Mouse (Mus musculus): ENCODE measurements around the gene Irs2.

Irs2 gene

DNA sequence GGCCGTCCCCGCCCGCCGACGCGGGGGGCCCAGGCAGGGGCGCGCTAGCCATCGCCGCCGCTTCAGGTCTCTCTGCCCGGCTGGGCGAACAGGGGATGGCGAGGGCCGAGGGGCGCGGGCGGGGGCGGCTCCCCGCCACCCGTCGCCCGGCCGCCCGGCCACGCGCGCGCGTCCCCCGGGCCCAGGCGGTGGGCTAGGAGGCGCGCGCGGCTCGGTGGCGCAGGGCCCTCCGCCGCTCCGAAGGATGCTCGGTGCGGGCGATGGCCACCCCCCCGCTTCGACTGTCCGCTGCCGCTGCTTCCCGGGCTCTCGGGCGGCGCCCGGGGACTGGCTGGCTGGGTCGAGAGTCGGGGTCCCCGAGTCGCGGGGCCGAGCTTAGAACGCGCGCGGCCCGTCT, at the start of gene Irs2:
Gene Irs2 (minus strand): TSS at position 80 of the 397 bp plus-strand sequence.
- no peak for DNase-seq (ENCODE audit: low spot score)

DNA sequence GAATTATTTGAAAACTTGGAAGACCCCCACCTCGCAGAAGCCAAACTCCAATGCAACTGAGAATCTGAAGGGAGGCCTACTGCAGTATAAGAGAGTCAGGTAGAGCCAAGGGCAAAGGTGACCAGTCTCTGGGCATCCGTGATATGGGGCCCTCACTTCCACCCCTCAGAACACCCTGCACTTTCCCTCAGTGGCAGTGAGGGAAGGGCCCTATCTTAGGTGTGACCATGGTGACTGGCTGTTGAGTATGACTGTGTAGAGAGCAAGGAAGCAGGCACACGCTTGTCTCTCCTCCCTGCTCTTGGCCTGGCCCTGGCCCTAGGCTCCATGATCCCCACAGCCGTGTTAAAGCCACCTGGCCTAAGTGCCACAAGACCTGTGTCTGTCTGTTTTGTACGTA, 48.4 kb upstream of the Irs2 start:
- DNase-seq (ENCODE audit: low spot score), result no peak

DNA sequence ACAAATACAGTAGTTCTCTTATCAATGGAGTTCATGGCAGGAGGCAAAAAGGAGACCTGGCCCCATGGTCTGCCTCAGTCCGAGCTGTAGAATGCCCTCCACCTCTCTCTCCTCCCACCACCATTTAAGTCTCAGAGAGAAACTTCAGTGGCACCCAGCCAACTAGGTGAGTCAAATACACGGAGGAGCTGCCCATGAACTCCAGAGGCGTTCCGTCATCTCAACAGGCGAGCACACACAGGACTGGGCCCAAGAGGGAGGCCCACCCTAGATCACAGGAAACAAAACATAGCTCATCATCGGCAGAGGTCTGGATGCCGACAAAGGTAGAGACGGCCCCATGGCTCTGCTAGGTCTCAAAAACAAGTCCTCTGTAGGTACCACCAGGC, 47.9 kb upstream of the Irs2 start:
- DNase-seq (ENCODE audit: low spot score), result no peak

DNA sequence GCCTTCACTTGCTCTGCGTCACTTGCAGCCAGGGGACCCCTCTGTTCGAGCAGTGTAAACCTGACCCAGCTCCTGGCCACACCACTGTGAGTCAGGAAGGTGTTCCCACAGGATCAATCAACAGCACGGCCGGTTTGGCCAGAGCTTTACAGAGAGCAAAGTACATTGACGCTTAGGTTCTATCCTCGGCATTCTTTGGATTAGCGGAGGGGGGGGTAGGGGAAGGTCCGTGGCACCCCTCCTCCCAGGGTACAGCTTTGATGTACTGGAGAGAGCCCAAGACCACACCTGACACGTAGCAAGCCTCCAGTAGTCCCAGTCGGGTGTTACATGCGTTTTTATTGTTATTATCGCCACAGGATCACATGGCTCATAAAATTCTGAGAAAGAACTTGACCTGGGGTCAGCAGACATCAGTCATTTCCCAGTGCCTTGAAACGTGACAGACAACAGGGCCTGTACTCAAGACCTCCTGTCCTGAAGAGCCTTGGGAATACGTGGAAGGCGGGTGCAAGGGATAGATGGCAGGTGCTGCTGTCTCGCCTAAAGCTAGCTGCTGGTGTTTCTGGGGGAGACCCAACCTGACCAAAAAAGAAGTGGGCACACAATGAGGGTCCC, 47.4 kb upstream of the Irs2 start:
- no peak for DNase-seq (ENCODE audit: low spot score)

DNA sequence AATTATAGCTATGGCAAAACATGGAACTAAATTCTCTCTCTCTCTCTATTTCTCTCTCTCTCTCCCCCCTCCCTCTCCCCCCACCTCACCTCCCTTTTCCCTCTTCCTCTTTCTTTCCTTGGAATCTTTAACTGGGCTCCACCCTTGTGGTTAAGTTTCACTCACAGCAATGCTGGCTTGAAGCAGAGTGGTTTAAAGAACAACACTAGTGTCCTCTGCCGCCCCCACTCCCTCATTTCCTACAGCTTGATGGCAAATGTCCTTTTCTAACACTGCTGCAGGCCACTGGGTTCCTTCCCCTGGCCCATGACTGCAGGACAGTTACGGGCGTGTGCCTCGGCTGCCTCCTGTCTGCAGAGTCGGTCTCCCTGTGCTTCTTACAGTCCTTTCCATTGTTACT, 41.6 kb upstream of the Irs2 start:
- DNase-seq (ENCODE audit: low spot score), result no peak

DNA sequence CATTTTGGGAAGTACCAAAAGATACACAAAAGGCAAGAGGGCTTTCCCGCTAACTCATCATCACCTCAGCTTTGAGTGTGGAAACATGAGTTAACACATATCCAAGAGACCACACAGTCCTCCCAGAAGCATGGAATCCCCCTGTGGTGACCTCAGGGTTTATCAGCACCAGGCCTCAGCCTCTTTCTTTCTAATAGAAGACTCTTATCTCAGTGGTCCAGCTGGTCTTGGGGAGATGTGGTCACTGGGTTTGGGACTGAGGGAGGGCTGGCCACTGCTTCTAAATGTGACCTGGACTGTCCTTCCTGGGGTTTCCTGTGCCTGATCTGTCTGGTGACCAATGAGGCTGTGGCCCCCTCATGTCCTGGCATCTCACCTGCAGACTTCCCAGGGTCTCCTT, 39.6 kb upstream of the Irs2 start:
- DNase-seq (ENCODE audit: low spot score), result no peak

DNA sequence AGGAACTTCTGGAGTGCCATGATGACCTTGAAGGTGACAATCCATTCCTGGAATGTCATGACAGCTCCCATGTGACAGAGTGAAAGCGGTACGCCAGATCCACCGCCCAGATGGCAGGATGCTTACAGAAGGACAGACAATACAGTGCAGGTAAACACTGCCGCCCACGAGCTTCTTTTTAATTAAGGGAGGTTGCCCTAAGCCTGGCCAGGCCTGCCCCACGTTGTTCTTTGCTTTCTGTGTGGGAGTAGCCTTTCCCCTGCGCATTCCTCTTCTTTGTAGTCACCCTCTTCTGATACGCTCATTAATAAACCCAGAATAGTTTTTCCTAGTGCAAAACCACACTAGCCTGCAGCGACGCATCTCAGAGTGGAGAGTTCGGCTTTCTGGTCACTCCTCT, 36.4 kb upstream of the Irs2 start:
- DNase-seq (ENCODE audit: low spot score), result no peak

DNA sequence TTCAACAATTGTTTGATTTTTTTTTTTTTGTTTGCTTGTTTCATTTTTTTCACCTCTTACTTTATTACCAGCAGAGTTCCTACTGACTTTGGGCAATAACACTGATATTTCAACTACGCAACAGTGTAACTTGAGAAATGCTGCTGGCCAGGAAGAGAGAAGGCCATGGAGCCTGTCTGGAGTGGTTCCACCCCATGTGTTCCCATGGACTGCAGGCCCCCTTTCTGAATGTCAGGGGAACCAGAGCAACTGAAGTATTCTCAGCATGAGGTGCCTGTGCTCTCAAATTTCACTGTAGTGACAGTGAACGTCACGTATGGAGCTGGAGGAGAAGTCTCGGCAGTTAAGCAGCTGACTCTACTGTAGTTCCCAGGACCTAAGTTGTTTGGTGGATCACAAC, 35.3 kb upstream of the Irs2 start:
- DNase-seq (ENCODE audit: low spot score), result no peak

DNA sequence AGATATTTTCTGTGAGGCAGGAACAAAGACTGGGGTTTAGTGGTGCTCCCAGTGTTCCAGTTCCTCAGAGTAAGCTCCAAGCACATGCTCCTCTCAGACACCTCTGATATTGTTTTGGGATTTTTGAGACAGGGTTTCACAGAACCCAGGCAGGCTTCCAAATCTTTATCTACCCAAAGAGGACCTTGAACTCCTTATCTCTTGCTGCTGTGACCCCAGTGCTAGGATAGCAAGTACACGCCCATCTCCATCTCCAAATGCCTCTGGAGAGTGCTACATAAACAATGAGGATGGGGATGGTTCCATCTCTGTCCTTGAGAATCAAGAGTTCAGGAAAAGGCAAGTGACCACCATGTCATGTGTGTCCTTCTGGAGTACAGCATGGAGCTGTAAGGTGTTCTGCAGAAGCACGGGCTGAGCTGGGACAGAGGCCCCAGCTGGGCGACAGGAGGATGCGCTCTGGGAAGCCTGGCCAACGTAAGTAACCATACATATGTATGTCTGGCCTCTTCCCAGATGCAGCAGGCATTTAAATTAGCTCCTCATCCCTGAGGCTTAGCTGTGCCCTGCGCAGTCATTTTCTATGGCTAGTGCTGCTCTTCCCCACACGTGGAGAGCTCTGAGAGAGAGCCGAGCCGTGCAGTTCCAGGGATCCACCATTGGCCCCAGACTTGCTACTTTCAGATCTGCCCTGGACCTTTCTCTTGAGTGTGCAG, 34.8 kb upstream of the Irs2 start:
- DNase-seq (ENCODE audit: low spot score), result no peak

DNA sequence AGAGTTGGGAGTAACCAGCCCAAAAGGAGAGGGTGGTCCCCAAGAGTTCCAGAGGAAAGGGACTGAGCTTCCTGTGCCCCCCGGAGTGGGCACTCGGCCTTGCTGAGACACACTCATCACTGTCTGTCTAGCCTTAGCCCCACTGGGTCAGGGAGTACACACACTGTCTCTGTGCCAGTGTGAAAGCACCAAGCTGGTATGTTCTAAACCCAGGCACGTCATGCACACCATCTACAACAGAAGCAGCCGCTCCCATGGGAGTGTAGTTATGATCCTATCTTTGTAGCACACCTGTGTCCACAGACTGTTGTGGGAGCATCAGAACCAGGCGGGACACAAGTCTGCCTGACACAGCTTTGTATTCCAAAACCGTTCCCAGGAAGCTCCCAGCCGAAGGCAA, 31.8 kb upstream of the Irs2 start:
- DNase-seq (ENCODE audit: low spot score), result no peak

DNA sequence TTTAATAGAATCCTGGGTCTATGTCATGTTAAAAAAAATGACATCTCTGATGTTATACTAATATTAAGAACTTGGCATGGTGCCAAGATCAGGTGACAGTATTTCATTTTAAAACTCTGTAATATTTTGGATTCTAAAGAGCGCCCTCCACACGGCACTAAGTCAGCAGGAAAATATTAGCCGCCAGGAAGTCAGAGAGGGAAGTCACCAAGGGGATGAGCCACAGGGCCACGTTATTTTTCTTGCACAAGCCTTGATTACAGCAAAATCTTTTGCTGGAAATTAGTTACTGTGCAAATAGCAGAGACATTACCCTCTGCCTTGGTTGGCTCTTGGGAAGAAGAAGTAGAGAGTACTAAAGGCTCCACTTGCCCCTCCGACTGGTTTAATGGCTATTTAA, 30.5 kb upstream of the Irs2 start:
- no peak for DNase-seq (ENCODE audit: low spot score)

DNA sequence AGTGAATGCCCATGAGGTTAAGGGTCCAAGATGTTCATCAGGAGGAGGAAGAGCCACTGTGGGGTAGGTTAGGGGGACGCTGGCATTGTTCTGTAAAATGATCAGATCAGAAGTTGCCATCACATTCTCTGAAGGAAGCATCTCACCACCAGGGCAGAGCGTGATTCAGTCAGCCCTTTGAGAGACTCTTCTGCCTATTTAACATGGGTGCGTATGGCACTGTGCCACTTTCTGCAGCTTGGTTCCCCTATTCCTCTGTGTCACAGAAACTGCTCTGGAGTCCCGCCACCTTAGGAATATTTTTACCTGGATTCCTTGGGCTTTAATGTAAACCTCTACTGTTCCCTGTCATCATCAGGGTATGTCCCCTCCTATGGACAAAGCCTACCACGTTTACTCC, 30.1 kb upstream of the Irs2 start:
- no peak for DNase-seq (ENCODE audit: low spot score)

DNA sequence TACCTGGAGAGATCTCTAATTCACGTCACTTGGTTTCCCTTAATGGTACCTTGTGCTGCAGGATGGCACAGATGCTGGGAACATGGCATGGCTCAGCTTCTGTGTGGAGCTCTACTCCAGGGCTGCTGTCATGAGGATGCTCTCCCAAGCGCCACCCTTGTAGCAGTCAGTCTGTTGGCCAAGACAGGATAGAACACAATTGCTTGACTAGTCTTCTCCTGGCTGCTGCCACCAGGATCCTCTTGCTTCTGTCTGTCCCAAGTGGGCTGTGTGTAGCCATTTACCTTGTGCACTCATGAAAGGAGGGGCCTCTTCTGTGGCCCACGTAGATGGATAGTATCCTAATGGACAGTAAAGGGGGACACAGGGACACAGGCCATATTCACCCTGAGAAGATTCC, 28.5 kb upstream of the Irs2 start:
- DNase-seq (ENCODE audit: low spot score), result no peak

DNA sequence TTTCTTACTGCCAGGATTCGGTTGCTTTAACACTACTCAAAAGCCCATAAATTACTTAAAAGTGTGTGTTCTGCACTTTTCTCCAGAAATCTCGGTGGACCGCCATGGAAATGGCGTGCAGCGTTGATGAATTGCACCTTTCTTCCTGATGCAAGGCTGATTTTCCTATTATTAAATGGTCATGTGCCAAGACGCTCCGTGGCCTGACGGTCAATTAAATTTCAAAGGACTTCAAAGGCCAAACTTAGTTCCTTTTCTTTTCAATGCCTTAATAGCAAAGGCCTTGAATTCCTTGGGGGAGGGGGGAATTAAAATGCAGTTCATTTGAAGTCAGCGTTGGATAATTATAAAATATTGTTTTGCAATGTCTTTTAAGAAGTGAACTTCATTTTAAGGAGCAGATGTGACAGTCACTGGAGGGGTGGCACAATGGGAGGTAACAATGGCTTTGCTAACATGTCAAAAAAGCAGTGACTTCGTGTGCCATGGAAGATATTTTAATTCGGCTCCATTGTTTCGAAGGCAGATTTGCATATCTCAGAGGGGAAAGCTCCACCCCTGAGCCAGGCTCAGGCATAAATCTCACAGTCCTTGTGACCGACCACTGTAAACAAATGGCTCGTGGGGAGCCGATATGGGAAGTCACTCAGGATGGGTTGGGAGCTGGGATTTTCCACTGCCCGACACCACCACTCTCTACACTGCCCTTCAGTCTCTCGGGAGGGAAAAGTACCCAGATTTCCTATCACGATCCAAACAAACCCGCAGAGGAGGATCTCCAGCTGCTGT, 27.6 kb upstream of the Irs2 start:
- no peak for DNase-seq (ENCODE audit: low spot score)

DNA sequence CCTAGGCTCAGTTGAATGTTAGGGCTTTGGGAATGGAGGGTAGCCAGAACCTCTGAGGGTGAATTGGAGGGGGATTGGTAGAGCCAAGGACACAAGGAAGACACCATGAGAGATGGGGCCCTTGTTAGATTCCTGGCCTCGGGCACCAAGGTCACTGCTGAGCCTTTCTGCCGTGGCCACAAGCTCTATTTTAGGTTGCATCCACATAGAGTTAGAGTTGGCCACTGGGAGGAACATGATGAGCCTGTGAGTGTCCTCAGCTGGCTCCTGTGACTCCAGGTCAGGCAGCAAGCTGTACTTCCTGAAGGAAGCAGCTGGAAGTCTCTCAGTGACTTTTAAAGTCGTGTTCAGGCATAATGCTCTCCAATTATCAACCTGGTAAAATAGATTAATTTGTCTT, 16.6 kb upstream of the Irs2 start:
- no peak for DNase-seq (ENCODE audit: low spot score)

DNA sequence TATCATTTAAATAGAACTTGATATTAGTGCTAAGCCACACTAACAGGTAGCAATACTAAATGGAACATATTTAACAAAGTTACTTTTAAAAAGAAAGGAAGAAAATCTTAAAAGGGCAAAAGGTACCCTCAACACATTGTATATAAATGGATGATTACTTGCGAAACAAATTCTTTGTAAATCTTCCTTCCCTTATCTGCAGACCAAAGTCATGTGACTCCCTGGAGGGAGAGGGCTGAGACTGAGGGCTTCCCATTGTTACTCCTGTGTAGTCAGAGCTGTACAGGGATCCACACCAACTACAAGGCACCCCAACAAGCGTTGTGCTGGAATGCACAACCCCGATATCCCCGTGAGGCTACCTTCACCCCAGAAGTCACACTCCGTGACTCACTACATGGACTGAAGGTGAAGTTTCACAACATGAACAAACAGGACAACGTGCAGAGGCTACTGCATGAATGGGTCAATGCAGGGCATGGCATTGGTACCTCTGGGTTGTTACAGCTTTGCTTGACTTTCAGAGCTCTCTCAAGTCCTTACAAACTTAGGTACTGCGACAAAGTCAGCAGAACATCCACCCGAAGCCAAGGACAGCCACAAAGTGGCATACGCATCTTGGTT, 12.8 kb upstream of the Irs2 start:
- DNase-seq (ENCODE audit: low spot score), result no peak

DNA sequence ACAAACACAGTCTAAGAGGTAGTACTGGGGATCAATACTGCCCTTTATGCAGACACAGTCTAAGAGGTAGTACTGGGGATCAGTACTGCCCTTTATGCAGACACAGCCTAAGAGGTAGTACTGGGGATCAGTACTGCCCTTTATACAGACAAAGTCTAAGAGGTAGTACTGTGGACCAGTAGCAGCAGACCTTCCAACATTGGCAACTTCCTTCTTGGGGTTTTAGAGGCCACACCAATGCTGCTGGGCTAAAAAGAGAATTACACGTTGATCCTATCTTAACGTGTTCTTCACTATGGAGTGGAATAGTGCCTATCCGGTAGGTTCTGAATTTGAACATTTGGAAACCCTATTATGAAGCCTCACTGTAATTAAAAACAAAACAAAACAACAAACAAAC, 7.4 kb upstream of the Irs2 start:
- no peak for DNase-seq (ENCODE audit: low spot score)

DNA sequence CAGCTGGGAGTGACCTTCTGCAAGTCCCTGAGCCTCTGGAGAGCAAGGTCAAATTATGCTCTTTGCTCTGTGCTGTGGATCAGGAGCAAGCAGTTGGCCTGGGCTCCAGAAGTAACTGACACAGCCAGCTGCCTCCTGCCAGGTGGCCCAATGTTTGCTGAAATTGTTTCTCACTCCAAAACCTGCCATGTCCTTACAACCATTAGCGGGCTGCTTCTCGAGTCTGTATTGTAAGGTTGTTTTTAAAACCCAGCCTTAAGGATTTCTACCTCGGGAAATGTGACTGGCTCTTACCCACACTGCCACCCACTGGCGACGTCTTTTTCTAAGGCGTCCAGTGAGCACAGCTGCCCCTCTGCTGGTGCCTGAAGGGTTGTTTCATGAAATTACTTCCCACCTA, 5.0 kb upstream of the Irs2 start:
- no peak for DNase-seq (ENCODE audit: low spot score)

DNA sequence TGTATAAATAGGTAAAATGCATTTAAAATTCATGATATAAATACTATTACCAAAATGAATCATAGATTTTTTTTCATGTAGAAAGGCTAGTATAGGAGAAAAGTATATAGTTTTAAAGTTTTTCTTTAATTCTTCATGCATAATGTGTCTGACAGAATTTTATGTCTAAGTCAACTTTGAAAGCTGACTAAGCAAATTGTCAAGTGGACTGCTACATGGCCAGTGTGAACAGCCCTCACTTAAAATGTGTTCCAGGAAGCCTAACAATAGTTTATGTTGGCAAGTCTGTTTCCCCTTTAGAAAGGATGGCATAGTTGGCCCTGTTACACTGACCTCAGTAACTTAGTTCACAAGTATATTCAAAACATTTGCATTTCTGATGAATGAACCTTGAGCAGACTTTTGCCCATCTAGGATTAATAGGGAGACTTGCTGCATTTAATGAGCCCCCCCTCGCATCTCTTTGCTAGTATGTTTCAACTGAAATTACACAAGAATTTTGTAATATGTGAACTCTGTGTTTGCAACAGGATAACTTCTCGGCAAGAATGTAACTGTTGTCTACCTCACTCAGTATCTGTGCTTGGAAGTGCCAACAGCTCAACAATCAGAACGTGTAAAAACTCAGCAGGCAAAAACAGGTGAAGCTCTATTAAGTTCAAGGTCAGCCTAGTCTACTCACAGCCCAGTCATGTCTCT, 3.7 kb upstream of the Irs2 start:
- peak; percentile 24 for DNase-seq (ENCODE audit: low spot score)

DNA sequence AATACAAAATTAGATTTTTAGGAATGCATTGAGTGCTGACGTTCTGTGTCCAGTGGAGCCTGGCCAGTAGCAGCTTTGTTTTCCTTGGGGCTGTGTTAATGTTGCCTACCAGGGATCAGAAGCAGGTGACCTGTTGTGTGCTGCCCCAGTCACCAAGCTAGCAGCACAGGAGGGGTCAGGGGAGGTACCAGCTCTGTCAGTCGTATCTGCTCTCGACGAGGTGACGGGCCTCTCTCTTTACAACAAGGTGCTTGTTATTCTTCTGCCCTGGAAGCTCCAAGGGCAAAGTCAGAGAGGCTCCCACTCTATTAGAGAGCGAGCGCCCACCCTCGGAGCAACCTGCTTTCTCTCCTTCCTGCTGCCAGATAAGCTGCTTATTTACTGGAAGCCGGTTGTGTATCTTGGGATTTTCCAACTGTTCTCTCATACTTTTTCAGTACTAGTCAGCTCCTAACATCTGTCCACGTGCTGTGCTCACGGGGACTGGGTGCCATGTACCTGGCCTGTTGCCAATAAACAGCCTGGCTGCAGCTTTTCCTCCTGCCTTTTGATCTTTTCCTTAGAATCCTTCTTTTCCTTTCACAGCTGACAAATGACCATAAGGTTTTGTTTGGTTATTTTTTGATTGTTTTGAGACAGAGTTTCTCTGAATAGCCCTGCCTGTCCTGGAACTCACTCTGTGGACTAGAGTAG, 2.8 kb upstream of the Irs2 start:
- DNase-seq (ENCODE audit: low spot score), result peak; percentile 21

DNA sequence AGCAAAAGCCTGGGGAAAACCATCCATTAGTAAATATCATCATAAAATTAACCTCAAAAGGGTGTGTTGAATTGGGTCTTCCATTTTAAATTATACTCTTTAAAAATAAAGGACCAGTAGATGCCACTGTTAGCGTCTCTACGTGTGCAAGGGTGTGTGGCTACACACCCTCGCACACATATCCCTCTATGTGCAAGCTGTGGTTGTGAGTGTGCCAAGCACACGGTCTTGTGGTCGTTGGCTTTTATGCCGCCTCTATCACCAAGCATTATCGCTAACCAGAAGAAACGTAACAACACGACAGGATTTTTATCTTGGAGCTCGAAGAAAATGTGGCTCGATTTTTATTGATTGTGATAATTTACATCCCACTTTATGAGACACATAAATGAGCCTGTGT, 2.1 kb upstream of the Irs2 start:
- DNase-seq (ENCODE audit: low spot score), result no peak
